Mouse (Mus musculus): Measurements from ENCODE around the gene Zmym6.

- TF ChIP-seq EP300 (IDR thresholded peaks at IDR 0.05; ENCODE audit: low read depth) (no peak), CTCF (IDR thresholded peaks at IDR 0.05; ENCODE audit: low read depth) (no peak)
These were observed 16.4 kb upstream of the Zmym6 start, which contains the start of gene Zmym1 for GRCm38 (mm10) chr4:127060585-127061290.

Data from liver, postnatal 0 days (tissue).